Mouse (Mus musculus): Measurements from ENCODE around the gene Gna15. TPM values are rescaled to one million over a fixed set of nuclear protein-coding genes. Genes with fewer than 3 reads are reported as not detected.
A peak's percentile ranks its signal among the peaks of the same experiment; 100 is the strongest.

Gna15 gene
- polyA plus RNA-seq, 1 experiment from 2014 or later = 1.2 TPM

DNA sequence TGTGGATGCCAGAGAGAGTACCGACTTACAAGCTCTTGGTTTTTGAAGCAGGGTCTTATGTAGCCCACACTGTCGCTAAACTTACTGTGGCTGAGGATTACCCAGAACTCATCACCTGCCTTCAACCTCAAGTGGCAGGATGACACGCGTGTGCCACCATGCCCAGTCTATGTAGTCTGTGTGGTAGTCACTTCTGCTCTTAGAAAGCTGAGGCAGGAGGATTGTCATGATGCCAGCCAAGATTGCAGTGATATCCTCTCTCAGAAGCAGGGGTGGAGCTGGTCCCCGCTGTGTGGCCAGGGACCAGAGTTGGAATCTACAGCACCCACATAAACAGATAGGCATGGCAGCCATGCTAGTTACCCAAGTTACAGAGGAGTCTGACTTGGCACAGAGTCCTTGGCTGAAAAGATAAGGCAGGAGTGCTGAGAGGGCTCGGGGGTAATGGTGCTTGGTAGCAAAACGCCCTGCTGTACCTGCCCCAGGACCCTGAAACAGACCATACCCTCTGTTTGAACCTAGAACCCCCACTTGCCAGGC, 38.5 kb downstream of the Gna15 start:
- Histone ChIP-seq H3K27ac (replicated peaks) (0 out of 2 replicates have a peak overlapping the region, but pooled peaks have one; percentile 8), H3K9ac (no peak overlapping the region), H3K4me1 (replicated peaks) (peaks cover 21% of the 10 kb centered on the region), H3K4me2 (no peak overlapping the region), H3K27me3 (no peaks in the 10 kb centered on the region), H3K4me3 (no peak overlapping the region), H3K36me3 (peaks cover 39% of the 10 kb centered on the region), H3K9me3 (no peaks in the 10 kb centered on the region)
- ATAC-seq (ENCODE audit: low FRiP score, low read depth) = no peak
- 75% methylated on average over 7 of the region's 7 CpGs for WGBS

DNA sequence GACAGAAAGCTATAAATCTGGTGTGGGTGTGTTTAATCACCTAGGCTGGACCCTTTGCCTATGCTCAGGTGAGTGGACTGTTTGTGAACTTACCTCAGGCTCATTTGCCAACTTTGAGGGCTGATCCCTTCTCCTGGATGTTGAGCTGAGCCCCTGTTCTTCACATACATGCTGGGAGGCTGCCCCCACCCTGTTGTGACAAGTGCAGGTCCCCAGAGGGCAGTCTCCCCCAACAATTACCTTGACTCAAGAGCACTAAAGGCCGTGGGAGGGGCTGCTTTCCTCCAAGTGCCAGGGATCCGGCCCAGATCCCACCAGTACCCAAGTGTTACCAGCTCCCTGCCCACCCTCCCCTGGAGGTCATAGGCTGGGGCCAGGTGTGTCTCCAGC, 39.0 kb downstream of the Gna15 start:
- Histone ChIP-seq H3K4me1 (replicated peaks) (peaks cover 26% of the 10 kb centered on the region), H3K27me3 (no peaks in the 10 kb centered on the region), H3K9me3 (no peaks in the 10 kb centered on the region), H3K4me3 (no peak overlapping the region), H3K27ac (replicated peaks) (peak overlapping the region; percentile 44), H3K4me2 (no peak overlapping the region), H3K36me3 (peaks cover 35% of the 10 kb centered on the region), H3K9ac (no peak overlapping the region)
- WGBS = 21% methylated on average over 2 of the region's 2 CpGs
- no peak for ATAC-seq (ENCODE audit: low FRiP score, low read depth)

DNA sequence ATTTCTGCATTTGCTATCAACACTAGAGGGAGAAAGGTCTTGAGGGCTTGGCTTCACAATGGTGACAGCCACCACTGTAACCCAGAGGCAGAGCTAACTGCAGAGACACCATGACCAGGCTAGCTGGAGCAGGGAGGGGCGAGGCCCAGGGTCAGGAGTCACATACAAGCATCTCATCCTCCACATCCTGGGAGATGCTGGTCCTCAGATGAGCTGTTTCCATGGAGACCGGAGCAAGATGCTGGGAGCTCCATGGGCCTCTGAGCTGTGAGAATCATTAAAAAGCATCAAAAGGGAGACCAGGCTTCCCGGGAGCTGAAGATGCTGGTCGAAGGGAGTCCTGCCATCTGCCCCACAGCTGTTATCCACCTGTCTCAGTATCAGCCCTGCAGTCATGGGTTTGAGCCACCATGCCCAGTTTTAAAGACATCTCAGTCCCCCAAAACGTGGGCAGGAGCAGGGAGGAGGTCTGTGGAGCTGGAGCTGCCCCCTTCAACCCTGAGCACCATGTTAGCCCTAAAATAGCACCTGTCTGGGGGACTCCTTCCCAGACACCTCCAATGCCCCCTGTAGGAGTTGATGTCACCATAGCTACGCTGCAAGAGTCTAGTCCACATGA, 39.5 kb downstream of the Gna15 start:
- H3K9me3 ChIP-seq = no peaks in the 10 kb centered on the region
- no peak overlapping the region for H3K9ac ChIP-seq
- no peaks in the 10 kb centered on the region for H3K27me3 ChIP-seq
- ATAC-seq (ENCODE audit: low FRiP score, low read depth) = no peak
- 40% methylated on average over 6 of the region's 6 CpGs for WGBS
- peak overlapping the region; percentile 44 for H3K27ac ChIP-seq (replicated peaks)
- H3K4me2 ChIP-seq = no peak overlapping the region
- peaks cover 30% of the 10 kb centered on the region for H3K4me1 ChIP-seq (replicated peaks)
- H3K4me3 ChIP-seq = no peak overlapping the region
- peaks cover 30% of the 10 kb centered on the region for H3K36me3 ChIP-seq

DNA sequence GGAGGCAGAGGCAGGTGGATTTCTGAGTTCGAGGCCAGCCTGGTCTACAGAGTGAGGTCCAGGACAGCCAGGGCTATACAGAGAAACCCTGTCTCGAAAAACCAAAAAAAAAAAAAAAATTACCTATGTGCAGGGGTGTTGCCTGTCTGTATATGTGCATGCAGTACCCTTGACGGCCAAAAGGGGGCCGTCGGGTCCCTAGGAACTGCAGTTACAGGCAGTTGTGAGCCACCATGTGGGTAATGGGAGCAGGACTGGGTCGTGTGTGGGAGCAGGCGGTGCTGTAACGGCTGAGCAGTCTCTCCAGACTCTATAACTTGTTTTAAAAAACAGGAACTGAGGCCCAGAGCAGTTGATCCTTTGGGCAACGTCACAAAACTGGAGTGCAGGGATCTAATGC, 40.0 kb downstream of the Gna15 start:
- Histone ChIP-seq H3K27me3 (no peaks in the 10 kb centered on the region), H3K9me3 (no peaks in the 10 kb centered on the region), H3K36me3 (peaks cover 26% of the 10 kb centered on the region), H3K4me2 (no peak overlapping the region), H3K4me3 (no peak overlapping the region), H3K4me1 (replicated peaks) (peaks cover 30% of the 10 kb centered on the region), H3K9ac (no peak overlapping the region), H3K27ac (replicated peaks) (peak overlapping the region; percentile 44; the same call in 1 of the 2 replicates)
- 12% methylated on average over 9 of the region's 9 CpGs for WGBS
- no peak for ATAC-seq (ENCODE audit: low FRiP score, low read depth)

DNA sequence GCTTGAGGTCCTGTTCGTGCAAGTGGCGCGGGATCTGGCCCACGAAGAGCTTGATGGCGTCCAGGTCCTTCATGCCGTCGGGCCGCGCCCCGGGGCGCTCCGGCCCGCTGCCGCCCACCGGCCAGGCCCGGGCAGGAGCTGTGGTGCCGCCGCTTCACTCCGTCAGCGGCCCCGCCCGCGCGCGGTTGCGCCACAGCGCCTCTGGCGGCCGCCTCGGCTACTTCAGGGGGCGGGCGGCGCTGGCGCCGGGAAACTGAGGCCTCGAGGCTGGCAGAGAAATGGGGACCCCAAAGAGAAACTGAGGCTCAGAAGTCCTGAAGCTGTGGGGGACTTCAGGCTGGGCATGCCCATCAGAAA, 41.5 kb downstream of the Gna15 start, which contains the start of gene Celf5:
TSS of gene Celf5 (minus strand) at position 177 of the 357 bp plus-strand sequence.
- Histone ChIP-seq H3K9ac (peak within 1 kb of the TSS; percentile 88), H3K4me1 (replicated peaks) (peaks cover 41% of the 10 kb centered on the region), H3K4me3 (peak within 1 kb of the TSS; percentile 68), H3K9me3 (no peaks in the 10 kb centered on the region), H3K4me2 (peak within 1 kb of the TSS; percentile 68), H3K27ac (replicated peaks) (peak within 1 kb of the TSS; percentile 86), H3K36me3 (peaks cover 11% of the 10 kb centered on the region), H3K27me3 (no peaks in the 10 kb centered on the region)
- peak; percentile 56 for ATAC-seq (ENCODE audit: low FRiP score, low read depth)
- WGBS = under 1% methylated on average over 35 of the region's 36 CpGs

DNA sequence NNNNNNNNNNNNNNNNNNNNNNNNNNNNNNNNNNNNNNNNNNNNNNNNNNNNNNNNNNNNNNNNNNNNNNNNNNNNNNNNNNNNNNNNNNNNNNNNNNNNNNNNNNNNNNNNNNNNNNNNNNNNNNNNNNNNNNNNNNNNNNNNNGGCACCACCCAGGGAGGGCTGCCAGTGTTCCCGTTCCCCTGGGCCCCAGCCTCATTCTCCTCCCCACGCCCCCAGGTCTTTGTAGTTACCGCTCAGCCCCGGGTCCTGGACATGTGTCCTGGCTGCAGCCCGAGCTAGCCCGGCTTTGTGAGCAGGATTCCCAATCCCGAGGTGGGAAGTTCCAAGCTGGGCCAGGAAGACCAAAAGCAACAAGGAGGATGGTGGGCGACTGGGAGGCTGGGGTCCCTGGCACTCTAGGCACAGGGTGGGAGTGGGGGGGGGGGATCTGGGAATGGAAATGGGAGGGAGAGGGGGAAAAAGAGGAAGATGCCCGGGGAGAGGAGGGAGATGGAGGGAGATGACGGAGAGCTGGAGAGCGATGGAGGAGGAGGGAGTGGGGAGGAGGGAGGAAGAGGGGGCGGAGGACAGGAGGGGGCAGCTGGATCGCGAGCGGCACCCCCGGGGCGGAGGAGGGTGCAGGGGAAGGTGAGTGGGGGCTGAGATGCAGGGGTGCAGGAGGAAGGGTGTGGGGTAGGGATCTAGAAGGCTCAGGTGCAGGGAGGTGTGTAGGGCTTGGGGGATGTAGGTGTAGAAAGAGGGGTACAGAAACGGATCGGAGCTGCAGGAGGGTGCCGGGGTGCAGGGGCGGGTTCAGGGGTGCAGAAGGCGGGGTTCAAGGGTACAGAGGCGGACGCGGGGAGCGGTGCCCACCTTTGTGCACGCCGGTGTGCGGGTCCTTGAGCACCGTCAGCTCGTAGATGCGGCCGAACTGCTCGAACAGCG, 42.2 kb downstream of the Gna15 start:
- Histone ChIP-seq H3K4me3 (peak overlapping the region; percentile 68), H3K27ac (replicated peaks) (peak overlapping the region; percentile 86), H3K9ac (peak overlapping the region; percentile 88), H3K27me3 (no peaks in the 10 kb centered on the region), H3K4me2 (peak overlapping the region; percentile 68), H3K4me1 (replicated peaks) (peaks cover 47% of the 10 kb centered on the region), H3K36me3 (peaks cover 10% of the 10 kb centered on the region), H3K9me3 (no peaks in the 10 kb centered on the region)
- peak; percentile 35 for ATAC-seq (ENCODE audit: low FRiP score, low read depth)
- WGBS = under 1% methylated on average over 35 of the region's 35 CpGs

DNA sequence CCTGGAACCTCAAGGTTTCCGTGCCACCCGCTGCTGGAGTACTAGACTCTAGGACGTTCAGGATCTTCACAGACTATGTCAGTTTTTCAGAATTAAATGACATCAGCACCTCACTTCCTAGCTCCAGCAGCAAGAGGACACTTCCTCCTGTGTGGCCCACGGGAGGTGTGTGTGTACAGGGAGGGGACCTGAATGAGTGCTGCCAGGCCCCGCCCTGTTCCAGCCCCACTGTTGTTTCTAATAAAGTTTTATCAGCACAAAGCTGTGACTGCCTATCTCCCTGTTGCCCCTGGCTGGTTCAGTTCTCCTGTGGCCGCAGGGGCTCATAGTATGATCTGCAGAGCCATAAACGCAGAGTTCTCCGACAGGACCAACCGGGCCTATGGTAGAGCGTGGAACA, 49.6 kb downstream of the Gna15 start:
- ATAC-seq (ENCODE audit: low FRiP score, low read depth) = no peak
- Histone ChIP-seq H3K4me3 (no peak overlapping the region), H3K9me3 (no peaks in the 10 kb centered on the region), H3K9ac (no peak overlapping the region), H3K27me3 (no peaks in the 10 kb centered on the region), H3K4me2 (no peak overlapping the region), H3K4me1 (replicated peaks) (peaks cover 56% of the 10 kb centered on the region), H3K36me3 (peaks cover 13% of the 10 kb centered on the region), H3K27ac (replicated peaks) (no peak overlapping the region)
- 84% methylated on average over 10 of the region's 10 CpGs for WGBS

DNA sequence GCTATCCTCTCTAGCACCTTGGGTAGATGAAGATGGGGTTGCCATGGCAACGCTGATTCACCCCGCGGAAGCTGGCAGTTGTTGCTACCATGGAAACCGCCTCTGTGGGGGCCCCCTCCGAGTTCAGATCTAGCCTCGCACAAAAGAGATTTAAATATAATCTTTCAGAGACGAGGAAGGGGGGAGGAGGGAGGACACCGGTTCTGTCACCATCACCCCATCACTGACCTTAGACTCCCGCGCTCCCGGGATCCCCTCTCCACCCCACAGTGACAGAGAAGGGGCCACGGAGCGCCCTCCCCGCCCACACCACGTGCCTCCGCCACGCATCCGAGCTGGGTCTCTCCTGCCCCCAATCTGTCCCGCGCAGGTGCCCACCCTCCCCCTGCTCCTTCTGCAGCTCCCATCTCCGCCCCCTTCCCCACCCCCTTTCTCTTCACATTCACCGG, 51.0 kb downstream of the Gna15 start:
- H3K27ac ChIP-seq (replicated peaks) = peak overlapping the region; percentile 92
- H3K4me3 ChIP-seq = peak overlapping the region; percentile 45
- no peaks in the 10 kb centered on the region for H3K27me3 ChIP-seq
- under 1% methylated on average over 21 of the region's 22 CpGs for WGBS
- peak; percentile 88 for ATAC-seq (ENCODE audit: low FRiP score, low read depth)
- H3K4me2 ChIP-seq = peak overlapping the region; percentile 71
- H3K36me3 ChIP-seq = peaks cover 20% of the 10 kb centered on the region
- H3K9me3 ChIP-seq = no peaks in the 10 kb centered on the region
- H3K4me1 ChIP-seq (replicated peaks) = peaks cover 48% of the 10 kb centered on the region
- peak overlapping the region; percentile 42 for H3K9ac ChIP-seq

DNA sequence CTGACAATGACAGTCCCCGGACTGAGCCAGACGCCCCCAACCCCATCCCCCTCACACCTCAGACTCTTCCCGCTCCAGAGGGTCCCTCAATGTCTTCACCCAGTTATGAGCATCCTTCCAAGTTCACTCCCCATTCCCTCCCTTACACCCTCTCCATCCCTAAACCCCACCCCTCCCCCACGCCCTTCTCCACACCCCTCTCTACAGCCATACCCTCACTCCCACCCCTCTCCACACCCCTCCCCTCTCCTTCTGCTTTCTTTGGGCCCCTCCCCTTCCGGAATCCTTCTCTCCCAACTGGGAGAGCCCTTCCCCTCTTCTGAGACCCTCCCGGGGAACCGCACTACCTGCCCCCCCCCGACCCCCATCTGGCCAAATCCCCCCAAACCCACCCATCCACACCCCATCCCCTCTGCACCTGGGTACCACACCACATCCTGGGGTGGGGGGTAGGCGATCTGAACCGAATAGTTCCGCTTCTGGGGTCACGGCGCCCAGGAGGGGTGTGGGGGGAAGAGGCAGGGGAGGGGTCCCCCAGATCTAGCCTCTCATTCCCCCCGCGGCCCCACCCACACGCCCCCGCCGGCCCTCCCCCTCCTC, 51.5 kb downstream of the Gna15 start:
- Histone ChIP-seq H3K27ac (replicated peaks) (peak overlapping the region; percentile 92), H3K4me2 (peak overlapping the region; percentile 71), H3K4me1 (replicated peaks) (peaks cover 45% of the 10 kb centered on the region), H3K4me3 (peak overlapping the region; percentile 45), H3K9ac (peak overlapping the region; percentile 42), H3K36me3 (peaks cover 25% of the 10 kb centered on the region), H3K9me3 (no peaks in the 10 kb centered on the region), H3K27me3 (no peaks in the 10 kb centered on the region)
- WGBS = 2% methylated on average over 17 of the region's 18 CpGs
- ATAC-seq (ENCODE audit: low FRiP score, low read depth) = peak; percentile 53

DNA sequence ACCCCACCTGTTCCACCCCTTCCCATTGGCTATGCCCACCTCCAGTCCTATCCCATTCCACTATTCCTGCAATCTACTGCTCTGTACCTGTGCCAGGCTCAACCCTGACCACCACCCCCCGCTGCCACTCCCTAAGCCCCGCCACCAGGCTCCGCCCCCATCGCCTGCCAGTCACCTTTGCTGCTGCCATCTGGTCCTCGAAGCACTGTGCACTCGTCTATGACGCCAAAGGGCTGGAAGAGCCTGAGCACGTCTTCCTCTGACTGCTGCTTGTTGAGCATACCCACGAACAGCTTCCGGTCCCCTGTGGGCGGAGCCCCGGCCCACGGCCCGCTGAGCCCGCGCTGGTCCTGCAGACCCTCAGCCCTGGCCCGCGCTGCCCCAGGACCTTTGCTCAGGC, 53.6 kb downstream of the Gna15 start:
- peaks cover 37% of the 10 kb centered on the region for H3K4me1 ChIP-seq (replicated peaks)
- no peak overlapping the region for H3K4me3 ChIP-seq
- H3K9ac ChIP-seq = no peak overlapping the region
- H3K27ac ChIP-seq (replicated peaks) = no peak overlapping the region
- peaks cover 29% of the 10 kb centered on the region for H3K36me3 ChIP-seq
- ATAC-seq (ENCODE audit: low FRiP score, low read depth) = no peak
- WGBS = 58% methylated on average over 18 of the region's 18 CpGs
- H3K9me3 ChIP-seq = no peaks in the 10 kb centered on the region
- no peak overlapping the region for H3K4me2 ChIP-seq
- H3K27me3 ChIP-seq = 0 out of 2 replicates have a peak, but pooled peaks cover 3% of the 10 kb centered on the region

DNA sequence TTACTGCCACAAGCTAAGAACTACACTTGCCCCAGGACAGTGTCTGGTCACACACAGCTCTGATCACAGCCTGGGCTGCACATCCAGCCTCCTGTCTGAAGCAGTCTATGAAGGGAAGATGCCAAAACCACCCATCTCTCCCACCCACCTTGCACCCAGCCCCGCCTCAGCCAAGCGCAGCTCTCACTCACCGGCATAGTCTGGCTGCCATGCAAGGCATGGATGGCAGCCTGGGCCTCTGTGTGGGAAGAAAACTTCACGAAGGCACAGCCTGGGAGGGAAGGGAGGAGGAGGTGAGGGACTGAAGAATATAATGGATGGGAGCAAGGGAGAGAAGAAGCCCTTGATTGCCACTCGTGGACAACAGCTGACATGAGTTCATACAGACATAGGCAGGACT, 54.8 kb downstream of the Gna15 start:
- Histone ChIP-seq H3K9ac (no peak overlapping the region), H3K36me3 (peaks cover 24% of the 10 kb centered on the region), H3K4me3 (no peak overlapping the region), H3K27me3 (0 out of 2 replicates have a peak, but pooled peaks cover 8% of the 10 kb centered on the region), H3K27ac (replicated peaks) (no peak overlapping the region), H3K4me1 (replicated peaks) (peaks cover 40% of the 10 kb centered on the region), H3K4me2 (no peak overlapping the region), H3K9me3 (no peaks in the 10 kb centered on the region)
- ATAC-seq (ENCODE audit: low FRiP score, low read depth) = no peak
- WGBS = 81% methylated on average over 5 of the region's 5 CpGs

Measured in hindbrain, embryonic 15.5 days (tissue).